In the genomic region with DNA sequence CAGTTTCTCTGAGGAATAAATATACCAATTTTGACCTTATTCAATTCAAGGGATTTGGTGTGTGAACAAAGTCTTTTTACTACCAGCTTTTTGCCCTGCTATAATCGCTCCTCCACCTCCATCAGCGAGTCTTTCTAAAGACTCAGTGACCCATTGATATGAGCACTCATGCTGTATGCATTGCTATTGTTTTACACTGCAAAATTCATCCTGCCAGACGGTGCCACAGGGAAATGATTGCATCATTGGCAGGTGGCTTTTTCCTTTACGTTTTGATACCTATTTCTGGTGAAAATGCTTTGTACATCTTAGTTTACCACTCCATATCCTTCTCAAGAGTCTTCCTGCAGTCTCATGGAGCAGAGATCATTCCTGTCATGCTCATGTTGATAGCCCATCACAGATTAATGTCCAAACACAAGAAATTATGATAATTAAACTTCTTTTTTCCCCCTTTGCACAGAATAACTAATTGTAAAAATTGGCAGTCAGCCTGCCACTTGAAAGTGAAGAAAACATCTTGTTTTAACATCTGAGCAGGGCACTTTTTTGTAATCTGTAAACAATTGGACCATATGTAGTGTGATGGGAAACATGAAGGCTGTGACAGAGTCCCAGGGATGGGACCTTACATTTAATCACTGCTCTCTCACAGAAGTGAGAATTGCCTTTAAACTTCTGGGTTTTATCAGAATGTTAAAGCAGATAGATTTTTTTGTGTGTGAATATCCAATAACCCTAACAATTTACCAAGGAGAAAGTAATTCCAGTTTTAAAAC, we compare ENCODE assay signal across 30 mouse cellular contexts.
A peak's percentile ranks its signal among the peaks of the same experiment; 100 is the strongest.
DNase-seq lines count a peak whose midpoint lies in the region; ATAC-seq and TF ChIP-seq lines count a peak whose summit lies in the region.
"Had no signal": no experiment of that assay in that cellular context is flagged by ENCODE, and none has a peak within 500 bp of the region (broad histone marks: within the 10 kb centered on the region; RNA-seq: fewer than 3 reads in every experiment).

No protein-coding gene starts in this region.

- no peaks in the 10 kb centered on the region for H3K4me1 ChIP-seq in lung, embryonic 14.5 days (ENCODE audit: insufficient read depth)
- H3K4me1 ChIP-seq in forebrain, embryonic 12.5 days: no peaks in the 10 kb centered on the region; the same call in 1 of the 2 replicates
- H3K4me1 ChIP-seq in forebrain, embryonic 15.5 days: peaks cover 10% of the 10 kb centered on the region
- no peaks in the 10 kb centered on the region for H3K4me1 ChIP-seq in midbrain, embryonic 14.5 days (ENCODE audit: control insufficient read depth, insufficient read depth, low read length)
- H3K4me1 ChIP-seq in kidney, embryonic 16.5 days (ENCODE audit: insufficient read depth, low read length): no peaks in the 10 kb centered on the region
- H3K4me1 ChIP-seq: embryonic facial prominence, embryonic 10.5 days; embryonic facial prominence, embryonic 13.5 days; heart, embryonic 12.5 days; heart, embryonic 15.5 days; hindbrain, embryonic 10.5 days; hindbrain, embryonic 13.5 days; intestine, embryonic 15.5 days had no signal

- H3K27me3 ChIP-seq in lung, embryonic 14.5 days (ENCODE audit: insufficient read depth, low read length): no peaks in the 10 kb centered on the region
- H3K27me3 ChIP-seq in forebrain, embryonic 12.5 days: no peaks in the 10 kb centered on the region
- no peaks in the 10 kb centered on the region for H3K27me3 ChIP-seq in forebrain, embryonic 15.5 days
- H3K27me3 ChIP-seq in midbrain, embryonic 14.5 days (ENCODE audit: control insufficient read depth, insufficient read depth, low read length): no peaks in the 10 kb centered on the region
- H3K27me3 ChIP-seq in kidney, embryonic 16.5 days (ENCODE audit: insufficient read depth, low read length): no peaks in the 10 kb centered on the region
- H3K27me3 ChIP-seq: CH12.LX; embryonic facial prominence, embryonic 13.5 days; heart, embryonic 12.5 days; heart, embryonic 15.5 days; hindbrain, embryonic 13.5 days; intestine, embryonic 15.5 days; Patski had no signal

- H3K4me2 ChIP-seq in lung, embryonic 14.5 days: no peak overlapping the region
- H3K4me2 ChIP-seq in forebrain, embryonic 12.5 days: no peak overlapping the region
- H3K4me2 ChIP-seq in forebrain, embryonic 15.5 days (replicated peaks): no peak overlapping the region
- no peak overlapping the region for H3K4me2 ChIP-seq in midbrain, embryonic 14.5 days (ENCODE audit: low read length)
- H3K4me2 ChIP-seq in kidney, embryonic 16.5 days (replicated peaks; ENCODE audit: low read depth, low read length): no peak overlapping the region
- H3K4me2 ChIP-seq: embryonic facial prominence, embryonic 13.5 days; heart, embryonic 12.5 days; heart, embryonic 15.5 days; hindbrain, embryonic 13.5 days; intestine, embryonic 15.5 days had no signal

- DNase-seq in lung, embryonic 14.5 days: peak; percentile 9
- DNase-seq in lung, postnatal 10 days: no peak
- DNase-seq in midbrain, embryonic 14.5 days: no peak
- DNase-seq in gastrocnemius, adult 2 months: no peak
- DNase-seq: adrenal gland, postnatal 14 days; B cell, adult 2 months; cerebellum, adult 11-12 months; cerebellum, adult 8-10 months; cerebellum, postnatal 10 days; cerebellum, postnatal 36 days; embryo, embryonic 11 days; gastrocnemius, postnatal 25 days; heart, adult 18-20 months; heart, postnatal 10 days; heart, postnatal 36 days had no signal

- H3K4me3 ChIP-seq in lung, embryonic 14.5 days (ENCODE audit: low read depth, low read length): no peak overlapping the region
- H3K4me3 ChIP-seq in forebrain, embryonic 12.5 days (replicated peaks): no peak overlapping the region
- no peak overlapping the region for H3K4me3 ChIP-seq in forebrain, embryonic 15.5 days
- H3K4me3 ChIP-seq in midbrain, embryonic 14.5 days (replicated peaks; ENCODE audit: low read depth, low read length): no peak overlapping the region
- no peak overlapping the region for H3K4me3 ChIP-seq in kidney, embryonic 16.5 days (ENCODE audit: low read length)
- H3K4me3 ChIP-seq in gastrocnemius, adult 2 months: no peak overlapping the region
- H3K4me3 ChIP-seq: embryonic facial prominence, embryonic 10.5 days; embryonic facial prominence, embryonic 13.5 days; erythroblast, embryonic 14.5 days; heart, embryonic 12.5 days; heart, embryonic 15.5 days; hindbrain, embryonic 10.5 days; hindbrain, embryonic 13.5 days; intestine, embryonic 15.5 days had no signal

- H3K9me3 ChIP-seq in lung, embryonic 14.5 days (ENCODE audit: low read depth, low read length): no peaks in the 10 kb centered on the region
- H3K9me3 ChIP-seq in forebrain, embryonic 12.5 days: no peaks in the 10 kb centered on the region
- H3K9me3 ChIP-seq in forebrain, embryonic 15.5 days: no peaks in the 10 kb centered on the region
- no peaks in the 10 kb centered on the region for H3K9me3 ChIP-seq in midbrain, embryonic 14.5 days (ENCODE audit: control insufficient read depth, low read length)
- H3K9me3 ChIP-seq in kidney, embryonic 16.5 days (ENCODE audit: low read length): no peaks in the 10 kb centered on the region
- H3K9me3 ChIP-seq: embryonic facial prominence, embryonic 10.5 days; embryonic facial prominence, embryonic 13.5 days; G1E; heart, embryonic 12.5 days; heart, embryonic 15.5 days; hindbrain, embryonic 10.5 days; hindbrain, embryonic 13.5 days; intestine, embryonic 15.5 days had no signal

- no peaks in the 10 kb centered on the region for H3K36me3 ChIP-seq in lung, embryonic 14.5 days (ENCODE audit: insufficient read depth)
- no peaks in the 10 kb centered on the region for H3K36me3 ChIP-seq in forebrain, embryonic 12.5 days (replicated peaks)
- no peaks in the 10 kb centered on the region for H3K36me3 ChIP-seq in forebrain, embryonic 15.5 days
- no peaks in the 10 kb centered on the region for H3K36me3 ChIP-seq in midbrain, embryonic 14.5 days (ENCODE audit: control insufficient read depth, insufficient read depth, low read length)
- H3K36me3 ChIP-seq in kidney, embryonic 16.5 days (ENCODE audit: insufficient read depth, low read length): no peaks in the 10 kb centered on the region
- H3K36me3 ChIP-seq: embryonic facial prominence, embryonic 10.5 days; embryonic facial prominence, embryonic 13.5 days; G1E; heart, embryonic 12.5 days; heart, embryonic 15.5 days; hindbrain, embryonic 10.5 days; hindbrain, embryonic 13.5 days; intestine, embryonic 15.5 days had no signal

- H3K9ac ChIP-seq in lung, embryonic 14.5 days: no peak overlapping the region
- H3K9ac ChIP-seq in forebrain, embryonic 12.5 days: no peak overlapping the region
- no peak overlapping the region for H3K9ac ChIP-seq in forebrain, embryonic 15.5 days (replicated peaks)
- no peak overlapping the region for H3K9ac ChIP-seq in midbrain, embryonic 14.5 days (replicated peaks; ENCODE audit: low read length)
- no peak overlapping the region for H3K9ac ChIP-seq in kidney, embryonic 16.5 days (replicated peaks; ENCODE audit: low read length)
- H3K9ac ChIP-seq: embryonic facial prominence, embryonic 13.5 days; heart, embryonic 12.5 days; heart, embryonic 15.5 days; hindbrain, embryonic 13.5 days; intestine, embryonic 15.5 days had no signal

- 58% methylated on average over 4 of the region's 4 CpGs for WGBS in lung, embryonic 14.5 days
- WGBS in forebrain, embryonic 12.5 days: 30% methylated on average over 4 of the region's 4 CpGs
- WGBS in forebrain, embryonic 15.5 days: 10% methylated on average over 4 of the region's 4 CpGs
- WGBS in midbrain, embryonic 14.5 days: 52% methylated on average over 4 of the region's 4 CpGs
- 78% methylated on average over 4 of the region's 4 CpGs for WGBS in kidney, embryonic 16.5 days

- H3K27ac ChIP-seq in lung, embryonic 14.5 days (ENCODE audit: low read depth): no peak overlapping the region
- no peak overlapping the region; the same call in 1 of the 2 replicates for H3K27ac ChIP-seq in forebrain, embryonic 12.5 days
- peak overlapping the region; percentile 57 for H3K27ac ChIP-seq in forebrain, embryonic 15.5 days (replicated peaks)
- H3K27ac ChIP-seq in midbrain, embryonic 14.5 days (replicated peaks; ENCODE audit: low read depth, low read length): no peak overlapping the region
- no peak overlapping the region for H3K27ac ChIP-seq in kidney, embryonic 16.5 days (ENCODE audit: low read length)
- H3K27ac ChIP-seq in gastrocnemius, adult 2 months: no peak overlapping the region
- H3K27ac ChIP-seq: embryonic facial prominence, embryonic 10.5 days; embryonic facial prominence, embryonic 13.5 days; heart, embryonic 15.5 days; hindbrain, embryonic 10.5 days; hindbrain, embryonic 13.5 days; intestine, embryonic 15.5 days had no signal

- TF ChIP-seq CTCF in lung, embryonic 14.5 days (IDR thresholded peaks at IDR 0.05; ENCODE audit: low read depth): no peak
- TF ChIP-seq CTCF in gastrocnemius, adult 2 months (IDR thresholded peaks at IDR 0.05): no peak

- ATAC-seq in lung, embryonic 14.5 days (ENCODE audit: insufficient read depth): no peak
- peak; percentile 86 for ATAC-seq in forebrain, embryonic 12.5 days (ENCODE audit: low FRiP score)
- peak; percentile 93 for ATAC-seq in forebrain, embryonic 15.5 days (replicated peaks)
- no peak for ATAC-seq in midbrain, embryonic 14.5 days (ENCODE audit: low FRiP score, low TSS enrichment)
- ATAC-seq in kidney, embryonic 16.5 days (ENCODE audit: low FRiP score, low TSS enrichment): no peak
- ATAC-seq: hindbrain, embryonic 16.5 days; intestine, embryonic 15.5 days; Patski had no signal

- intact Hi-C loops in gastrocnemius, adult 2 months (cut with DNase I): no loop called here

Comparison
In these comparisons a context has a peak if more than half of its experiments do, and no peak if none do; other contexts are left out.
1. ATAC-seq: peak in forebrain, embryonic 12.5 days (single experiment) and forebrain, embryonic 15.5 days (single experiment); none in lung, embryonic 14.5 days (single experiment), midbrain, embryonic 14.5 days (single experiment) and kidney, embryonic 16.5 days (single experiment).